Mouse (Mus musculus) neural tube, embryonic 15.5 days (tissue): ENCODE results near the gene Elk3. TPM values are rescaled to one million over a fixed set of nuclear protein-coding genes. Genes with fewer than 3 reads are reported as not detected.

Experiments used
- ATAC-seq: fragments of 200-750 bp; cut with Nextera tagmentation; 2 replicates; pipeline ENCODE4 v1.8.0; 2017; ENCODE audit warnings: mild to moderate bottlenecking, moderate TSS enrichment, moderate library complexity; ENCODE audit not compliant: low FRiP score
- H3K27ac ChIP-seq: fragments of 300-500 bp; sonication (generic); replicated peaks from 2 replicates; pipeline ENCODE4 v1.5.1; 2015; ENCODE audit warnings: mild to moderate bottlenecking, inconsistent platforms
- H3K27me3 ChIP-seq: fragments of 300-500 bp; sonication (generic); replicated peaks from 2 replicates; pipeline ENCODE4 v1.6.1; 2015; ENCODE audit warnings: inconsistent platforms
- H3K36me3 ChIP-seq: fragments of 300-500 bp; sonication (generic); 2 replicates; pipeline ENCODE4 v1.6.1; 2015; ENCODE audit warnings: inconsistent platforms
- H3K4me1 ChIP-seq: fragments of 300-500 bp; sonication (generic); 2 replicates; pipeline ENCODE4 v1.6.1; 2015; ENCODE audit warnings: inconsistent platforms
- H3K4me2 ChIP-seq: fragments of 300-500 bp; sonication (generic); 2 replicates; pipeline ENCODE4 v1.6.1; 2015; ENCODE audit warnings: inconsistent platforms, mild to moderate bottlenecking, moderate library complexity
- H3K4me3 ChIP-seq: fragments of 300-500 bp; sonication (generic); replicated peaks from 2 replicates; pipeline ENCODE4 v1.5.1; 2015; ENCODE audit warnings: mild to moderate bottlenecking, inconsistent platforms
- H3K9ac ChIP-seq: fragments of 300-500 bp; sonication (generic); replicated peaks from 2 replicates; pipeline ENCODE4 v1.6.1; 2015; ENCODE audit warnings: mild to moderate bottlenecking, inconsistent platforms
- H3K9me3 ChIP-seq: fragments of 300-500 bp; sonication (generic); replicated peaks from 2 replicates; pipeline ENCODE4 v1.6.1; 2016; ENCODE audit warnings: inconsistent platforms
- WGBS: fragments of 180-500 bp; shearing (Covaris S2); methylation state at CpG from one replicate; pipeline ENCODE4 v1.1.7; 2015; ENCODE audit warnings: mixed read lengths; 5-methylcytosine and 5-hydroxymethylcytosine counted together
- polyA plus RNA-seq: library from polyadenylated mRNA; unstranded; fragments of >200 nt; fragmentation: Nextera tagmentation; extraction: Ambion mirVana; gene quantifications from 2 replicates; pipeline ENCODE4 v1.2.1, GENCODE M21; 2015

The Elk3 gene
- polyA plus RNA-seq, 1 experiment from 2014 or later, result 8.6 TPM

GRCm38 (mm10) chr10:93346208-93346936 is 35.4 kb upstream of the Elk3 start:
- no peaks in the 10 kb centered on the region for H3K27me3 ChIP-seq
- WGBS, result 77% methylated on average over 9 of the region's 9 CpGs

GRCm38 (mm10) chr10:93345497-93345896 is 34.6 kb upstream of the Elk3 start:
- H3K27me3 ChIP-seq, result no peaks in the 10 kb centered on the region
- no peaks in the 10 kb centered on the region for H3K36me3 ChIP-seq
- no peak overlapping the region for H3K4me2 ChIP-seq
- no peak overlapping the region for H3K27ac ChIP-seq
- no peak overlapping the region for H3K4me3 ChIP-seq
- 79% methylated on average over 2 of the region's 2 CpGs for WGBS
- no peaks in the 10 kb centered on the region for H3K4me1 ChIP-seq
- no peak for ATAC-seq
- no peak overlapping the region for H3K9ac ChIP-seq
- no peaks in the 10 kb centered on the region for H3K9me3 ChIP-seq

More at GRCm38 (mm10) chr10:93346208-93346936, 35.4 kb upstream of the Elk3 start:
- H3K27ac ChIP-seq, result no peak overlapping the region
- H3K9ac ChIP-seq, result no peak overlapping the region
- no peak overlapping the region for H3K4me3 ChIP-seq
- no peaks in the 10 kb centered on the region for H3K9me3 ChIP-seq
- H3K4me1 ChIP-seq, result no peaks in the 10 kb centered on the region
- H3K36me3 ChIP-seq, result no peaks in the 10 kb centered on the region
- no peak overlapping the region for H3K4me2 ChIP-seq
- ATAC-seq, result no peak

GRCm38 (mm10) chr10:93343469-93343868 is 32.5 kb upstream of the Elk3 start:
- H3K27me3 ChIP-seq, result no peaks in the 10 kb centered on the region
- H3K27ac ChIP-seq, result no peak overlapping the region
- H3K4me3 ChIP-seq, result no peak overlapping the region
- 96% methylated on average over 6 of the region's 6 CpGs for WGBS
- H3K4me2 ChIP-seq, result no peak overlapping the region
- no peaks in the 10 kb centered on the region for H3K4me1 ChIP-seq
- no peaks in the 10 kb centered on the region for H3K36me3 ChIP-seq
- no peak overlapping the region for H3K9ac ChIP-seq
- no peak for ATAC-seq
- H3K9me3 ChIP-seq, result no peaks in the 10 kb centered on the region

GRCm38 (mm10) chr10:93342986-93343385 is 32.1 kb upstream of the Elk3 start:
- 93% methylated on average over 3 of the region's 3 CpGs for WGBS
- Histone ChIP-seq H3K4me1 (no peaks in the 10 kb centered on the region), H3K27me3 (no peaks in the 10 kb centered on the region), H3K27ac (no peak overlapping the region), H3K9ac (no peak overlapping the region), H3K36me3 (no peaks in the 10 kb centered on the region), H3K4me2 (no peak overlapping the region), H3K4me3 (no peak overlapping the region), H3K9me3 (no peaks in the 10 kb centered on the region)
- ATAC-seq, result no peak

- H3K9me3 ChIP-seq, result no peaks in the 10 kb centered on the region
- H3K36me3 ChIP-seq, result no peaks in the 10 kb centered on the region
- no peak overlapping the region for H3K9ac ChIP-seq
- H3K4me1 ChIP-seq, result no peaks in the 10 kb centered on the region
- H3K4me3 ChIP-seq, result no peak overlapping the region
- ATAC-seq, result no peak
- WGBS, result 86% methylated on average over 5 of the region's 5 CpGs
- H3K27me3 ChIP-seq, result no peaks in the 10 kb centered on the region
- no peak overlapping the region for H3K27ac ChIP-seq
- H3K4me2 ChIP-seq, result no peak overlapping the region
Observed at GRCm38 (mm10) chr10:93338526-93338925, 27.6 kb upstream of the Elk3 start.

- no peaks in the 10 kb centered on the region for H3K9me3 ChIP-seq
- no peak overlapping the region for H3K9ac ChIP-seq
- H3K27ac ChIP-seq, result no peak overlapping the region
- no peaks in the 10 kb centered on the region for H3K36me3 ChIP-seq
- ATAC-seq, result no peak
- H3K4me2 ChIP-seq, result no peak overlapping the region
- WGBS, result 76% methylated on average over 6 of the region's 6 CpGs
- H3K27me3 ChIP-seq, result no peaks in the 10 kb centered on the region
- no peak overlapping the region for H3K4me3 ChIP-seq
- H3K4me1 ChIP-seq, result no peaks in the 10 kb centered on the region
Observed at GRCm38 (mm10) chr10:93336462-93336931, 25.6 kb upstream of the Elk3 start.

GRCm38 (mm10) chr10:93335828-93336461 is 25.0 kb upstream of the Elk3 start:
- Histone ChIP-seq H3K4me1 (no peaks in the 10 kb centered on the region), H3K9ac (no peak overlapping the region), H3K4me3 (no peak overlapping the region), H3K27ac (no peak overlapping the region), H3K27me3 (no peaks in the 10 kb centered on the region), H3K36me3 (no peaks in the 10 kb centered on the region), H3K4me2 (no peak overlapping the region), H3K9me3 (no peaks in the 10 kb centered on the region)
- no peak for ATAC-seq
- WGBS, result 83% methylated on average over 16 of the region's 16 CpGs

- Histone ChIP-seq H3K27ac (no peak overlapping the region), H3K9me3 (no peaks in the 10 kb centered on the region), H3K36me3 (no peaks in the 10 kb centered on the region), H3K4me3 (no peak overlapping the region), H3K9ac (no peak overlapping the region), H3K4me1 (no peaks in the 10 kb centered on the region), H3K27me3 (no peaks in the 10 kb centered on the region), H3K4me2 (no peak overlapping the region)
- 40% methylated on average over 2 of the region's 2 CpGs for WGBS
- ATAC-seq, result no peak
Observed at GRCm38 (mm10) chr10:93335001-93335400, 24.1 kb upstream of the Elk3 start.

- H3K27me3 ChIP-seq, result no peaks in the 10 kb centered on the region
- H3K27ac ChIP-seq, result no peak overlapping the region
- H3K9me3 ChIP-seq, result no peaks in the 10 kb centered on the region
- no peak overlapping the region for H3K9ac ChIP-seq
- H3K36me3 ChIP-seq, result no peaks in the 10 kb centered on the region
- H3K4me2 ChIP-seq, result no peak overlapping the region
- no peak for ATAC-seq
- 78% methylated on average over 5 of the region's 5 CpGs for WGBS
- H3K4me3 ChIP-seq, result no peak overlapping the region
- no peaks in the 10 kb centered on the region for H3K4me1 ChIP-seq
Observed at GRCm38 (mm10) chr10:93333239-93333638, 22.3 kb upstream of the Elk3 start.

GRCm38 (mm10) chr10:93332261-93332809 is 21.4 kb upstream of the Elk3 start:
- WGBS, result 54% methylated on average over 3 of the region's 3 CpGs

GRCm38 (mm10) chr10:93331543-93331942 is 20.6 kb upstream of the Elk3 start:
- Histone ChIP-seq H3K9ac (no peak overlapping the region), H3K9me3 (no peaks in the 10 kb centered on the region), H3K4me2 (no peak overlapping the region), H3K36me3 (no peaks in the 10 kb centered on the region), H3K4me1 (no peaks in the 10 kb centered on the region), H3K27ac (no peak overlapping the region), H3K4me3 (no peak overlapping the region), H3K27me3 (no peaks in the 10 kb centered on the region)
- 74% methylated on average over 4 of the region's 4 CpGs for WGBS
- ATAC-seq, result peak; percentile 50

More at GRCm38 (mm10) chr10:93332261-93332809, 21.4 kb upstream of the Elk3 start:
- Histone ChIP-seq H3K36me3 (no peaks in the 10 kb centered on the region), H3K4me3 (no peak overlapping the region), H3K9me3 (no peaks in the 10 kb centered on the region), H3K4me2 (no peak overlapping the region), H3K4me1 (no peaks in the 10 kb centered on the region), H3K27ac (no peak overlapping the region), H3K9ac (no peak overlapping the region), H3K27me3 (no peaks in the 10 kb centered on the region)
- ATAC-seq, result no peak

- Histone ChIP-seq H3K4me3 (no peak overlapping the region), H3K4me2 (no peak overlapping the region), H3K27me3 (no peaks in the 10 kb centered on the region), H3K9me3 (no peaks in the 10 kb centered on the region), H3K36me3 (no peaks in the 10 kb centered on the region), H3K27ac (no peak overlapping the region), H3K4me1 (no peaks in the 10 kb centered on the region), H3K9ac (no peak overlapping the region)
- WGBS, result 66% methylated on average over 5 of the region's 5 CpGs
- no peak for ATAC-seq
Observed at GRCm38 (mm10) chr10:93328321-93328720, 17.4 kb upstream of the Elk3 start.
